Comparison of ENCODE assay signal across 15 mouse cellular contexts in the genomic region with DNA sequence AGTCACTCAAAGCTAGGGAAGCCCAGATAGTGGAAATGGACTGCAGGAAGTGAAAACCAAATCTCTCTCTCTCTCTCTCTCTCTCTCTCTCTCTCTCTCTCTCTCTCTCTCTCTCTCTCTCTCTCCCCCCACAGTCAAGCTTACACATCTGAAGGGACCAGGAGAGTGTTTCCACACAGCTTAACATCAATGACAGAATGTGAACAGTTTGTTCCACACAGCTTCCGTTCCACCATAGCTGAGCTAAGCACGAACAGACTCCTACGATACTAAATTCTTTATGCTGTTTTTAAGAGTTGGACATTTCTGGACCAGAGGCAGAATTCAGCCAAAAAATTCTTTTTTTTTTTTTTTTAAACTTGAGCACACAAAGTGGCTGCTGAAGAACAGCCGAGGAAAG.
A peak's percentile ranks its signal among the peaks of the same experiment; 100 is the strongest.
DNase-seq lines count a peak whose midpoint lies in the region; ATAC-seq lines count a peak whose summit lies in the region.
"Had no signal": no experiment of that assay in that cellular context is flagged by ENCODE, and none has a peak within 500 bp of the region (broad histone marks: within the 10 kb centered on the region; RNA-seq: fewer than 3 reads in every experiment).

No protein-coding gene starts in this region.

- peak; percentile 63 for ATAC-seq in frontal cortex, adult (ENCODE audit: low TSS enrichment)
- ATAC-seq in activated CD4-positive, CD25-positive, alpha-beta regulatory T cell, adult 4 months = peak; percentile 43
- ATAC-seq: forebrain, embryonic 16.5 days had no signal

- DNase-seq in frontal cortex, postnatal 25 days (ENCODE audit: low spot score in 2 of 2) = no peak
- DNase-seq in CD4-positive helper T cell, adult 2 months (ENCODE audit: low read depth, low spot score) = peak; percentile 69
- peak; percentile 71 for DNase-seq in naive thymus-derived CD4-positive, alpha-beta T cell, adult 2 months (ENCODE audit: low read depth)
- DNase-seq in cerebellum, adult 9-10 months = no peak
- DNase-seq in testis, postnatal 14 days (ENCODE audit: low spot score) = no peak
- DNase-seq: adrenal gland, postnatal 14 days; B cell, adult 2 months; cerebellum, adult 2 months; cerebellum, postnatal 14 days; embryo, embryonic 11 days; heart, adult 2 months; kidney, adult 11 months had no signal

Comparison
In these comparisons a context has a peak if more than half of its experiments do, and no peak if none do; other contexts are left out.
1. DNase-seq: peak in CD4-positive helper T cell, adult 2 months (single experiment) and naive thymus-derived CD4-positive, alpha-beta T cell, adult 2 months (single experiment); none in frontal cortex, postnatal 25 days (0 of 2), cerebellum, adult 9-10 months (single experiment) and testis, postnatal 14 days (single experiment).